Mouse (Mus musculus): Measurements from ENCODE around the gene Ramp3. TPM values are rescaled to one million over a fixed set of nuclear protein-coding genes. Genes with fewer than 3 reads are reported as not detected.
A peak's percentile ranks its signal among the peaks of the same experiment; 100 is the strongest.

Gene Ramp3
- polyA plus RNA-seq, 1 experiment = 0.05 TPM

DNA sequence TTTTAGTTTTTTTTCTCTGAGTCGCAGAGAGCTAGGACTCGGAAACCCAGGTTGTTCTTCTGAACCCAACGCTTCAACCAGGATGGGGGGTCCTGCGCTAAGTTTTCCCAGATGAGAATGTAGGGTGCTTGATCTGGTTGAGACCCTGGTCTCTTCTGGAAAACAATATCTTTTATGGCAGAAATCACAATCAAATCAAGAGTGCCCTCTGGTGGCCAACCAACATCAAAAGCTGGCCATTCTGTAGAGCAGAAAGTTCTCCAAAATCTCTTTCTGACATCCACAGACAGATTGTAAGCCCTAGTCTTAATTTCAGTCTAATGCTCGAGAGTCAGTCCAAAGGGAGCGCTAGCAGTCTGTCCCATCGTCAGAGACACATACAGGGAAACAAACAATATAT is 50.1 kb downstream of the Ramp3 start:
- H3K27me3 ChIP-seq (ENCODE audit: control insufficient read depth, insufficient read depth, insufficient read length) = peaks cover 6% of the 10 kb centered on the region
- TF ChIP-seq FOSL1 (IDR thresholded peaks at IDR 0.05; ENCODE audit: insufficient read depth, low read length, poor library complexity, severe bottlenecking) (no peak), CTCF (IDR thresholded peaks at IDR 0.05; ENCODE audit: control insufficient read depth, insufficient read depth, insufficient read length) (no peak), CEBPB (IDR thresholded peaks at IDR 0.05; ENCODE audit: low read depth) (no peak), USF1 (IDR thresholded peaks at IDR 0.05; ENCODE audit: low read depth) (no peak), MYOD1 (IDR thresholded peaks at IDR 0.05; ENCODE audit: control insufficient read depth, insufficient read length, low read depth) (no peak)

GRCm38 (mm10) chr11:6710409-6710808 is 52.1 kb downstream of the Ramp3 start:
- Histone ChIP-seq H3K4me3 (ENCODE audit: insufficient read depth, poor library complexity, severe bottlenecking) (no peak overlapping the region), H3K27me3 (ENCODE audit: control insufficient read depth, insufficient read depth, insufficient read length) (peaks cover 6% of the 10 kb centered on the region), H3ac (ENCODE audit: control insufficient read depth, insufficient read length, low read depth) (no peak overlapping the region), H3K36me3 (ENCODE audit: control insufficient read depth, insufficient read depth) (no peaks in the 10 kb centered on the region), H3K79me2 (ENCODE audit: control insufficient read depth, insufficient read depth) (no peaks in the 10 kb centered on the region), H3K79me3 (ENCODE audit: low read depth) (no peaks in the 10 kb centered on the region)
- no peak for TF ChIP-seq MYOD1 (IDR thresholded peaks at IDR 0.05; ENCODE audit: control insufficient read depth, insufficient read length, low read depth)
- peak; percentile 37 for TF ChIP-seq MAX (IDR thresholded peaks at IDR 0.05)

More for the DNA sequence above, 50.1 kb downstream of the Ramp3 start:
- no peaks in the 10 kb centered on the region for H3K36me3 ChIP-seq (ENCODE audit: control insufficient read depth, insufficient read depth)
- H3ac ChIP-seq (ENCODE audit: control insufficient read depth, insufficient read length, low read depth) = no peak overlapping the region
- no peaks in the 10 kb centered on the region for H3K79me3 ChIP-seq (ENCODE audit: low read depth)
- no peaks in the 10 kb centered on the region for H3K79me2 ChIP-seq (ENCODE audit: control insufficient read depth, insufficient read depth)
- H3K4me3 ChIP-seq (ENCODE audit: insufficient read depth, poor library complexity, severe bottlenecking) = no peak overlapping the region

DNA sequence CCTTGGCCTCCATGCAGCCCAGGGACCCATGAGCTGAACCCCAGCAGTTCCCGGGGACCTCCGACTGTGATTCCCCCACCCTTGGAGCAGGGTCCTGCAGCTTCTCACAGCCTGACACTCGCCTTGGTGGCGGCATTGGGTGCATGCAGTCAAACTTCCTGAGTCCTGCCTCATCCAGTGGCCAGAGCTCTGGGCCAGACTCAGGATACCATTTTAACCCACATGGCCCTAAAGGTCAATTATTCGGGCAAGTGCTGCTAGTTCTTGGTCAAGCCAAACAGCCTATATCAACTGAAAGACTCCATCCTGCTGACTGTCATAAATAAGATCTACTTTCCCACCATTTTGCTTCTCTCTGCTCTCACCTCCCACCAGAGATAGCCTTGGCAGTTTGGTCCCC is 62.4 kb downstream of the Ramp3 start:
- TF ChIP-seq CEBPB (IDR thresholded peaks at IDR 0.05; ENCODE audit: low read depth) (no peak), USF1 (IDR thresholded peaks at IDR 0.05; ENCODE audit: low read depth) (no peak), CTCF (IDR thresholded peaks at IDR 0.05; ENCODE audit: control insufficient read depth, insufficient read depth, insufficient read length) (no peak), FOSL1 (IDR thresholded peaks at IDR 0.05; ENCODE audit: insufficient read depth, low read length, poor library complexity, severe bottlenecking) (no peak), MAX (IDR thresholded peaks at IDR 0.05) (no peak), MYOG (IDR thresholded peaks at IDR 0.05; ENCODE audit: control insufficient read depth, extremely low read depth, insufficient read length) (no peak), MYOD1 (IDR thresholded peaks at IDR 0.05; ENCODE audit: control insufficient read depth, insufficient read length, low read depth) (no peak)
- H3K79me2 ChIP-seq (ENCODE audit: control insufficient read depth, insufficient read depth) = no peaks in the 10 kb centered on the region
- H3K36me3 ChIP-seq (ENCODE audit: control insufficient read depth, insufficient read depth) = no peaks in the 10 kb centered on the region
- H3K79me3 ChIP-seq (ENCODE audit: low read depth) = no peaks in the 10 kb centered on the region
- H3ac ChIP-seq (ENCODE audit: control insufficient read depth, insufficient read length, low read depth) = no peak overlapping the region
- H3K27me3 ChIP-seq (ENCODE audit: control insufficient read depth, insufficient read depth, insufficient read length) = peaks cover 9% of the 10 kb centered on the region
- H3K4me3 ChIP-seq (ENCODE audit: insufficient read depth, poor library complexity, severe bottlenecking) = no peak overlapping the region

DNA sequence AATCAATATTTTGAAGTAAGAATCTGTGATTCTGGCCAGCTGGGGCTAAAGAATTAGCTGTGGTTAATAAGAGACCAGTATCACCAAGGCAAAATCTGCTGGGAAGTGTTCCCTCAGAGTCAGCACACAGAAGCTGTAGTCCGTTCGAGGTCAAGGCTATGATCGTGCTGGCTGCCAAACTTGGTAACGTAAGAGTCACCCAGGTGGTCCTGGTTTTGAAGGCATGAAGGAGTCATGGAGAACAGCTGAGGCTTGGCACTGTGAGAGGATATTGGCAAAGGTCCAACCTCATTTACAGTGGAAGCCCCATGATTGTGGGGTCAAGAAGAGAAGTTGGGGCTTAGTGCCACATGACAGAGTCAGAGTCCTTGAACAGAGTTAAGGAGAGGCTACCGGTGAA is 68.6 kb downstream of the Ramp3 start:
- H3K79me3 ChIP-seq (ENCODE audit: low read depth) = no peaks in the 10 kb centered on the region
- no peaks in the 10 kb centered on the region for H3K79me2 ChIP-seq (ENCODE audit: control insufficient read depth, insufficient read depth)
- H3K4me3 ChIP-seq (ENCODE audit: insufficient read depth, poor library complexity, severe bottlenecking) = no peak overlapping the region
- H3K27me3 ChIP-seq (ENCODE audit: control insufficient read depth, insufficient read depth, insufficient read length) = no peaks in the 10 kb centered on the region
- no peaks in the 10 kb centered on the region for H3K36me3 ChIP-seq (ENCODE audit: control insufficient read depth, insufficient read depth)
- no peak overlapping the region for H3ac ChIP-seq (ENCODE audit: control insufficient read depth, insufficient read length, low read depth)
- TF ChIP-seq USF1 (IDR thresholded peaks at IDR 0.05; ENCODE audit: low read depth) (no peak), MAX (IDR thresholded peaks at IDR 0.05) (no peak), FOSL1 (IDR thresholded peaks at IDR 0.05; ENCODE audit: insufficient read depth, low read length, poor library complexity, severe bottlenecking) (no peak), MYOD1 (IDR thresholded peaks at IDR 0.05; ENCODE audit: control insufficient read depth, insufficient read length, low read depth) (no peak), CEBPB (IDR thresholded peaks at IDR 0.05; ENCODE audit: low read depth) (no peak), MYOG (IDR thresholded peaks at IDR 0.05; ENCODE audit: control insufficient read depth, extremely low read depth, insufficient read length) (no peak), CTCF (IDR thresholded peaks at IDR 0.05; ENCODE audit: control insufficient read depth, insufficient read depth, insufficient read length) (no peak)

Other genes starting within 250 kb of the Ramp3 start
- 4,929 TPM for gene Ppia, start 243.1 kb upstream of the Ramp3 start, polyA plus RNA-seq (2012; fragmentation: generic; extraction: Trizol)
- 153 TPM for gene H2afv, start 214.1 kb upstream of the Ramp3 start, polyA plus RNA-seq (2012; fragmentation: generic; extraction: Trizol)
- 41.0 TPM for gene Purb, start 182.6 kb upstream of the Ramp3 start, polyA plus RNA-seq (2012; fragmentation: generic; extraction: Trizol)
- gene Myo1g, start 137.6 kb upstream of the Ramp3 start, polyA plus RNA-seq (2012; fragmentation: generic; extraction: Trizol) = 0.04 TPM
- gene Ccm2, start 111.6 kb upstream of the Ramp3 start, polyA plus RNA-seq (2012; fragmentation: generic; extraction: Trizol) = 90.7 TPM
- gene Nacad, start 52.5 kb upstream of the Ramp3 start, polyA plus RNA-seq (2012; fragmentation: generic; extraction: Trizol) = 0.96 TPM
- 116 TPM for gene Tbrg4, start 32.5 kb upstream of the Ramp3 start, polyA plus RNA-seq (2012; fragmentation: generic; extraction: Trizol)
- not detected for gene Wap, start 19.9 kb upstream of the Ramp3 start, polyA plus RNA-seq (2012; fragmentation: generic; extraction: Trizol)
- gene Gm11983, start 179.1 kb downstream of the Ramp3 start, polyA plus RNA-seq (2012; fragmentation: generic; extraction: Trizol) = not detected

Data from C2C12 (cell line).